Mouse (Mus musculus): ENCODE measurements around the gene Gimap4. TPM values are rescaled to one million over a fixed set of nuclear protein-coding genes. Genes with fewer than 3 reads are reported as not detected.

The Gimap4 gene
- total and polyA plus RNA-seq, 3 experiments = 113 to 264 (median 203) TPM

GRCm38 (mm10) chr6:48706130-48706529 lies 21.8 kb downstream of the Gimap4 start:
- DNase-seq (ENCODE audit: extremely low read depth) = no peak
- Histone ChIP-seq H3K4me1 (ENCODE audit: control insufficient read depth in 1 of 2, insufficient read depth in 2 of 2) (peaks cover 33 to 65% of the 10 kb centered on the region in 2 experiments), H3K9ac (ENCODE audit: insufficient read depth, low read depth) (peak overlapping the region; percentile 94), H3K4me3 (replicated peaks in 1 of 3; ENCODE audit: low read depth in 2 of 3, low read length in 2 of 3, poor library complexity in 1 of 3) (peak overlapping the region; percentile 58 to 78 (median 73)), H3K36me3 (replicated peaks in 1 of 2; ENCODE audit: control insufficient read depth in 1 of 2, insufficient read depth in 1 of 2, low read length in 1 of 2) (peaks cover 36 to 51% of the 10 kb centered on the region in 2 experiments), H3K4me2 (ENCODE audit: insufficient read depth, low read depth, poor library complexity, severe bottlenecking) (peak overlapping the region; percentile 79), H3K27me3 (replicated peaks) (no peaks in the 10 kb centered on the region), H3K79me2 (replicated peaks; ENCODE audit: control insufficient read depth, extremely low read depth, insufficient read depth, poor library complexity, severe bottlenecking) (peaks cover 49% of the 10 kb centered on the region), H3K9me3 (replicated peaks; ENCODE audit: low read length) (peaks cover 4% of the 10 kb centered on the region), H3K27ac (ENCODE audit: insufficient read depth, low read depth) (peak overlapping the region; percentile 84)
- TF ChIP-seq CHD1 (IDR thresholded peaks at IDR 0.05; ENCODE audit: low read depth, low read length) (no peak), POLR2A (IDR thresholded peaks at IDR 0.05; ENCODE audit: low read depth, low read length) (0 out of 2 replicates have a peak, but pooled peaks have one; percentile 22), SIN3A (IDR thresholded peaks at IDR 0.05; ENCODE audit: low read length) (0 out of 2 replicates have a peak, but pooled peaks have one; percentile 15), HCFC1 (IDR thresholded peaks at IDR 0.05; ENCODE audit: low read depth, low read length) (no peak), MAZ (IDR thresholded peaks at IDR 0.05; ENCODE audit: low read depth, low read length) (no peak), UBTF (IDR thresholded peaks at IDR 0.05; ENCODE audit: low read depth, low read length) (0 out of 2 replicates have a peak, but pooled peaks have one; percentile 46)
- in situ Hi-C loops (cut with MboI; ENCODE audit: low pct_ligation_motif_present, low pct_unique_long_range_greater_than_20kb, low sequenced_read_pairs) (no loop called here), dilution Hi-C loops (cut with MboI; ENCODE audit: extremely low pct_ligation_motif_present, extremely low pct_unique_long_range_greater_than_20kb, low sequenced_read_pairs) (no loop called here)

DNA sequence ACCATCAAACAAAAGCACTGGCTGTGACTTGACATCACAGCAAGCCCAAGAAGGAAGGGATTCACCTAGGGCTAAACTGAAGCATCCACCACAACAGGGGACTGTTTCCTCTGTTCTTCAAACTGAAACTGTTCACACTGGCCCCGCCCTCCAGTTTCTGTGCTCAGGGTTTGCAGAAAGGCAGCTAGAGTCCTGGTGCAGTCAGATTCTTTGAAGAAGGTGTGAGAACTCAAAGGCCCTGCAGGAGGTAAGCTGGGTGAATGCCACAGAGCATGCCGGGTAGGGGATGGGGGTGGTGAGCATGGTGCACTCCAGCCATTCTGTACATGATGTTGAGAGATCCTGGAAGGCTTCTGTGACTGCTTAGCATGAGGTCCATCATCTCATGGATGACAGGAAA lies 34.1 kb downstream of the Gimap4 start, which contains the start of the genes Gm28053 and Gimap7:
TSS of gene Gm28053 (plus strand) at position 153 of the 400 bp plus-strand sequence.
TSS of gene Gimap7 (plus strand) at position 167 of the 400 bp plus-strand sequence.
- Histone ChIP-seq H3K9me3 (replicated peaks; ENCODE audit: low read length) (no peaks in the 10 kb centered on the region), H3K27me3 (replicated peaks) (no peaks in the 10 kb centered on the region), H3K4me2 (ENCODE audit: insufficient read depth, low read depth, poor library complexity, severe bottlenecking) (peak within 1 kb of the TSS; percentile 93), H3K9ac (ENCODE audit: insufficient read depth, low read depth) (peak within 1 kb of the TSS; percentile 76), H3K36me3 (replicated peaks in 1 of 2; ENCODE audit: control insufficient read depth in 1 of 2, insufficient read depth in 1 of 2, low read length in 1 of 2) (peaks cover 0 to 2% of the 10 kb centered on the region in 2 experiments), H3K4me1 (ENCODE audit: control insufficient read depth in 1 of 2, insufficient read depth in 2 of 2) (peaks cover 21 to 63% of the 10 kb centered on the region in 2 experiments), H3K79me2 (replicated peaks; ENCODE audit: control insufficient read depth, extremely low read depth, insufficient read depth, poor library complexity, severe bottlenecking) (peaks cover 14% of the 10 kb centered on the region), H3K4me3 (replicated peaks in 1 of 3; ENCODE audit: low read depth in 2 of 3, low read length in 2 of 3, poor library complexity in 1 of 3) (peak within 1 kb of the TSS; percentile 22 to 51 (median 24)), H3K27ac (ENCODE audit: insufficient read depth, low read depth) (peak within 1 kb of the TSS; percentile 83)
- TF ChIP-seq CHD1 (IDR thresholded peaks at IDR 0.05; ENCODE audit: low read depth, low read length) (0 out of 2 replicates have a peak, but pooled peaks have one; percentile 67), NELFE (IDR thresholded peaks at IDR 0.05; ENCODE audit: low read depth, low read length) (peak; percentile 58), RCOR1 (conservative IDR thresholded peaks at IDR 0.05; ENCODE audit: low read depth, low read length) (0 out of 2 replicates have a peak, but pooled peaks have one; percentile 28), NRF1 (IDR thresholded peaks at IDR 0.05; ENCODE audit: low read depth, low read length) (0 out of 2 replicates have a peak, but pooled peaks have one; percentile 7), HCFC1 (IDR thresholded peaks at IDR 0.05; ENCODE audit: low read depth, low read length) (peak; percentile 29), MXI1 (IDR thresholded peaks at IDR 0.05; ENCODE audit: low read depth, low read length) (peak; percentile 66; the same call in 1 of the 2 replicates), MAZ (IDR thresholded peaks at IDR 0.05; ENCODE audit: low read depth, low read length) (peak; percentile 79), TCF12 (IDR thresholded peaks at IDR 0.05; ENCODE audit: low read depth, low read length) (peak; percentile 58; the same call in 1 of the 2 replicates), MEF2A (IDR thresholded peaks at IDR 0.05; ENCODE audit: borderline replicate concordance, low read depth, low read length) (peak; percentile 42; the same call in 1 of the 2 replicates), POLR2A (IDR thresholded peaks at IDR 0.05; ENCODE audit: low read depth, low read length) (peak; percentile 53; the same call in 1 of the 2 replicates), USF1 (IDR thresholded peaks at IDR 0.05; ENCODE audit: low read depth, low read length) (no peak), CHD2 (IDR thresholded peaks at IDR 0.05; ENCODE audit: low read length) (0 out of 2 replicates have a peak, but pooled peaks have one; percentile 23), ZMIZ1 (IDR thresholded peaks at IDR 0.05; ENCODE audit: low read depth, low read length) (peak; percentile 19; the same call in 1 of the 2 replicates), EP300 (IDR thresholded peaks at IDR 0.05; ENCODE audit: low read length) (peak; percentile 10; the same call in 1 of the 2 replicates), SIN3A (IDR thresholded peaks at IDR 0.05; ENCODE audit: low read length) (peak; percentile 59; the same call in 1 of the 2 replicates), E2F4 (IDR thresholded peaks at IDR 0.05; ENCODE audit: insufficient replicate concordance, low read depth, low read length) (no peak), MAX (IDR thresholded peaks at IDR 0.05; ENCODE audit: low read length) (peak; percentile 48; the same call in 1 of the 2 replicates), JUN (IDR thresholded peaks at IDR 0.05; ENCODE audit: insufficient read depth, low read depth, low read length) (no peak), TBP (conservative IDR thresholded peaks at IDR 0.05; ENCODE audit: low read depth, low read length) (peak; percentile 61), IRF4 (IDR thresholded peaks at IDR 0.05; ENCODE audit: low read depth, low read length) (peak; percentile 65; the same call in 1 of the 2 replicates), RAD21 (IDR thresholded peaks at IDR 0.05; ENCODE audit: low read depth, low read length) (no peak; the same call in 1 of the 2 replicates)
- DNase-seq (ENCODE audit: extremely low read depth) = peak; percentile 80
- dilution Hi-C loops (cut with MboI; ENCODE audit: extremely low pct_ligation_motif_present, extremely low pct_unique_long_range_greater_than_20kb, low sequenced_read_pairs) = no loop called here
- in situ Hi-C loops (cut with MboI; ENCODE audit: low pct_ligation_motif_present, low pct_unique_long_range_greater_than_20kb, low sequenced_read_pairs) = no loop called here
